Mouse (Mus musculus): ENCODE data around the gene Ppcdc. TPM values are rescaled to one million over a fixed set of nuclear protein-coding genes. Genes with fewer than 3 reads are reported as not detected.

Gene Ppcdc
- total and polyA plus RNA-seq, 3 experiments = 7.3 to 22.9 (median 7.6) TPM

- H3K4me3 ChIP-seq = no peak overlapping the region
- H3K79me2 ChIP-seq (replicated peaks; ENCODE audit: control insufficient read depth, insufficient read depth, low read length) = no peaks in the 10 kb centered on the region
- WGBS = 44% methylated on average over 1 of the region's 1 CpGs
- DNase-seq = no peak
- no peak overlapping the region for H3K9ac ChIP-seq (ENCODE audit: low read depth, low read length)
- intact Hi-C loops (cut with DNase I) = no loop called here
- no peaks in the 10 kb centered on the region for H3K27me3 ChIP-seq (ENCODE audit: control insufficient read depth, insufficient read depth, low read length)
- no peaks in the 10 kb centered on the region for H3K4me1 ChIP-seq (ENCODE audit: control insufficient read depth, insufficient read depth, low read length)
- H3K36me3 ChIP-seq (ENCODE audit: control insufficient read depth, insufficient read depth, low read length) = no peaks in the 10 kb centered on the region
- TF ChIP-seq POLR2A (IDR thresholded peaks at IDR 0.05; ENCODE audit: insufficient read depth, low read depth, low read length) = no peak
- peak; percentile 54 for TF ChIP-seq CTCF (IDR thresholded peaks at IDR 0.05)
- no peak for TF ChIP-seq EP300 (IDR thresholded peaks at IDR 0.05; ENCODE audit: insufficient read depth, low read depth, low read length)
- no peak overlapping the region for H3K27ac ChIP-seq
Measured at GRCm38 (mm10) chr9:57449715-57450114, 9.8 kb upstream of the Ppcdc start.

GRCm38 (mm10) chr9:57440620-57441019, 696 bp upstream of the Ppcdc start:
- no peak overlapping the region for H3K27ac ChIP-seq
- intact Hi-C loops (cut with DNase I) = loop anchor here (5.0 kb wide), 2 partner anchors 122 to 293 kb away; partner anchors contain the start of genes Neil1 and Scamp2
- H3K36me3 ChIP-seq (ENCODE audit: control insufficient read depth, insufficient read depth, low read length) = no peaks in the 10 kb centered on the region
- no peak overlapping the region for H3K4me3 ChIP-seq
- H3K9ac ChIP-seq (ENCODE audit: low read depth, low read length) = no peak overlapping the region
- no peak for TF ChIP-seq CTCF (IDR thresholded peaks at IDR 0.05)
- no peak for TF ChIP-seq EP300 (IDR thresholded peaks at IDR 0.05; ENCODE audit: insufficient read depth, low read depth, low read length)
- peaks cover 4% of the 10 kb centered on the region for H3K4me1 ChIP-seq (ENCODE audit: control insufficient read depth, insufficient read depth, low read length)
- no peak for DNase-seq
- H3K79me2 ChIP-seq (replicated peaks; ENCODE audit: control insufficient read depth, insufficient read depth, low read length) = no peaks in the 10 kb centered on the region
- H3K27me3 ChIP-seq (ENCODE audit: control insufficient read depth, insufficient read depth, low read length) = no peaks in the 10 kb centered on the region
- 100% methylated on average over 1 of the region's 1 CpGs for WGBS

GRCm38 (mm10) chr9:57439083-57439482, 841 bp downstream of the Ppcdc start:
- H3K27me3 ChIP-seq (ENCODE audit: control insufficient read depth, insufficient read depth, low read length) = no peaks in the 10 kb centered on the region
- no peak overlapping the region for H3K9ac ChIP-seq (ENCODE audit: low read depth, low read length)
- no peak for TF ChIP-seq POLR2A (IDR thresholded peaks at IDR 0.05; ENCODE audit: insufficient read depth, low read depth, low read length)
- no peak for TF ChIP-seq EP300 (IDR thresholded peaks at IDR 0.05; ENCODE audit: insufficient read depth, low read depth, low read length)
- no peak for TF ChIP-seq CTCF (IDR thresholded peaks at IDR 0.05)
- no peak for DNase-seq
- intact Hi-C loops (cut with DNase I) = no loop called here
- H3K4me1 ChIP-seq (ENCODE audit: control insufficient read depth, insufficient read depth, low read length) = peaks cover 4% of the 10 kb centered on the region
- peak overlapping the region; percentile 78; the same call in 1 of the 2 replicates for H3K27ac ChIP-seq
- H3K36me3 ChIP-seq (ENCODE audit: control insufficient read depth, insufficient read depth, low read length) = no peaks in the 10 kb centered on the region
- no peaks in the 10 kb centered on the region for H3K79me2 ChIP-seq (replicated peaks; ENCODE audit: control insufficient read depth, insufficient read depth, low read length)
- WGBS = 24% methylated on average over 7 of the region's 7 CpGs
- peak overlapping the region; percentile 67 for H3K4me3 ChIP-seq

GRCm38 (mm10) chr9:57437896-57438614, 1.9 kb downstream of the Ppcdc start:
- no peak overlapping the region for H3K4me3 ChIP-seq
- intact Hi-C loops (cut with DNase I) = no loop called here
- H3K79me2 ChIP-seq (replicated peaks; ENCODE audit: control insufficient read depth, insufficient read depth, low read length) = no peaks in the 10 kb centered on the region
- no peaks in the 10 kb centered on the region for H3K36me3 ChIP-seq (ENCODE audit: control insufficient read depth, insufficient read depth, low read length)
- no peaks in the 10 kb centered on the region for H3K27me3 ChIP-seq (ENCODE audit: control insufficient read depth, insufficient read depth, low read length)
- no peak overlapping the region for H3K9ac ChIP-seq (ENCODE audit: low read depth, low read length)
- 78% methylated on average over 10 of the region's 10 CpGs for WGBS
- H3K27ac ChIP-seq = no peak overlapping the region
- DNase-seq = no peak
- TF ChIP-seq CTCF (IDR thresholded peaks at IDR 0.05) = no peak
- TF ChIP-seq POLR2A (IDR thresholded peaks at IDR 0.05; ENCODE audit: insufficient read depth, low read depth, low read length) = no peak
- no peak for TF ChIP-seq EP300 (IDR thresholded peaks at IDR 0.05; ENCODE audit: insufficient read depth, low read depth, low read length)
- H3K4me1 ChIP-seq (ENCODE audit: control insufficient read depth, insufficient read depth, low read length) = peaks cover 9% of the 10 kb centered on the region

- Histone ChIP-seq H3K27ac (no peak overlapping the region), H3K4me3 (no peak overlapping the region), H3K27me3 (ENCODE audit: control insufficient read depth, insufficient read depth, low read length) (no peaks in the 10 kb centered on the region), H3K9ac (ENCODE audit: low read depth, low read length) (no peak overlapping the region), H3K4me1 (ENCODE audit: control insufficient read depth, insufficient read depth, low read length) (peaks cover 15% of the 10 kb centered on the region), H3K36me3 (ENCODE audit: control insufficient read depth, insufficient read depth, low read length) (no peaks in the 10 kb centered on the region), H3K79me2 (replicated peaks; ENCODE audit: control insufficient read depth, insufficient read depth, low read length) (no peaks in the 10 kb centered on the region)
- intact Hi-C loops (cut with DNase I) = no loop called here
- 90% methylated on average over 5 of the region's 5 CpGs for whole genome bisulfite sequencing
- no peak for DNase-seq
- TF ChIP-seq POLR2A (IDR thresholded peaks at IDR 0.05; ENCODE audit: insufficient read depth, low read depth, low read length) = no peak
- no peak for TF ChIP-seq EP300 (IDR thresholded peaks at IDR 0.05; ENCODE audit: insufficient read depth, low read depth, low read length)
- TF ChIP-seq CTCF (IDR thresholded peaks at IDR 0.05) = no peak
Measured at GRCm38 (mm10) chr9:57436166-57436565, 3.8 kb downstream of the Ppcdc start.

- intact Hi-C loops (cut with DNase I) = no loop called here
- no peak for DNase-seq
- Histone ChIP-seq H3K4me1 (ENCODE audit: control insufficient read depth, insufficient read depth, low read length) (peaks cover 15% of the 10 kb centered on the region), H3K27ac (no peak overlapping the region; the same call in 1 of the 2 replicates), H3K36me3 (ENCODE audit: control insufficient read depth, insufficient read depth, low read length) (no peaks in the 10 kb centered on the region), H3K27me3 (ENCODE audit: control insufficient read depth, insufficient read depth, low read length) (no peaks in the 10 kb centered on the region), H3K4me3 (no peak overlapping the region), H3K9ac (ENCODE audit: low read depth, low read length) (no peak overlapping the region), H3K79me2 (replicated peaks; ENCODE audit: control insufficient read depth, insufficient read depth, low read length) (no peaks in the 10 kb centered on the region)
- 86% methylated on average over 11 of the region's 11 CpGs for WGBS
- no peak for TF ChIP-seq EP300 (IDR thresholded peaks at IDR 0.05; ENCODE audit: insufficient read depth, low read depth, low read length)
- no peak for TF ChIP-seq POLR2A (IDR thresholded peaks at IDR 0.05; ENCODE audit: insufficient read depth, low read depth, low read length)
- no peak for TF ChIP-seq CTCF (IDR thresholded peaks at IDR 0.05)
Measured at GRCm38 (mm10) chr9:57434405-57435165, 5.3 kb downstream of the Ppcdc start.
